Mouse (Mus musculus): ENCODE results near the gene Lxn. TPM values are rescaled to one million over a fixed set of nuclear protein-coding genes. Genes with fewer than 3 reads are reported as not detected.

Lxn gene
- polyA plus RNA-seq, 1 experiment, result 0.20 TPM

DNA sequence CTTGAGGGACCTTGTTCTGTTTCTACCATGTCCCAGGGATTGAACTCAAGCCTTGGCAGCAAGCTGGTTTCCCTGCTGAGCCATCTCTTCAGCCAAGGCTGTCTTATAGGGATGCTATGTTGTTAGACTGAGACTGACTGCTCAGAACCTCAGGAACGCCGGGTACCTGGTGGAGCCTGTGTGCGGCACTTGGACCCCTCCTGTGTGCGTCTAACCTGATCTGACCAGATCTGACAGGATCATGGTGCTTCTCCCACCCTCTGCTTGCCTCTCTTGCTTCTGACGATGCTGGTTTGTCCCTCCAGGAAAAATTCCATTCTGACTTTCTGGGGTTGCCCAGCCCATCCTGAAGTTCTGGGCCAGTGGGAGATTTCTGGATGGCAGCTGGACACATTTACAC is 2.9 kb upstream of the Lxn start:
- Histone ChIP-seq H3K9me3 (ENCODE audit: control insufficient read depth, low read length) (no peaks in the 10 kb centered on the region), H3K27me3 (ENCODE audit: control insufficient read depth) (no peaks in the 10 kb centered on the region), H3K36me3 (ENCODE audit: control insufficient read depth) (peaks cover 35% of the 10 kb centered on the region), H3K4me3 (replicated peaks) (no peak overlapping the region), H3K4me1 (ENCODE audit: control insufficient read depth) (peaks cover 20% of the 10 kb centered on the region)
- no peak for TF ChIP-seq TAL1 (IDR thresholded peaks at IDR 0.05; ENCODE audit: low read length)
- no peak for TF ChIP-seq GATA1 (IDR thresholded peaks at IDR 0.05; ENCODE audit: low read length)

DNA sequence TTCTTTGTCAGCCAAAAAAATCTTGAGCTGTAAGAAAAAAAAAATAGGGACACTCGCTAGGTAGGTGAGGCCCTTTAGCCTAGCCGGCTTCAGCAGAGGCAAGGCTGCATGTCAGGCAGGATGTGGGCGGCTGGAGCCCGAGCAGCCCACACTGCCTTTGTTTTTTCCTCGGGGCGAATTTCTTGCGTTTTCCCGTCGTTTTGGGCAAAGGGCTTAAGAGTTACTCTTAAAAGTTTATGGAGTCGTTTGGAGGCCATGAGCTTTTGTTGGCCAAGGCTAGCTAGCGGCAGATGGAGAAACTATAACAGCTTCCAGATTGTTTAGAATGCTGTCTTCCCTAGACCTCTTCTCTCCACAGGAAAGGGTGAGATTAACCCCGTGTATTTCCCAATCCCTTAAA is 725 bp downstream of the Lxn start:
- Histone ChIP-seq H3K4me3 (replicated peaks) (peak overlapping the region; percentile 64), H3K27me3 (ENCODE audit: control insufficient read depth) (no peaks in the 10 kb centered on the region), H3K4me1 (ENCODE audit: control insufficient read depth) (peaks cover 16% of the 10 kb centered on the region), H3K9me3 (ENCODE audit: control insufficient read depth, low read length) (no peaks in the 10 kb centered on the region), H3K36me3 (ENCODE audit: control insufficient read depth) (peaks cover 40% of the 10 kb centered on the region)
- TF ChIP-seq TAL1 (IDR thresholded peaks at IDR 0.05; ENCODE audit: low read length) (no peak), GATA1 (IDR thresholded peaks at IDR 0.05; ENCODE audit: low read length) (no peak)

DNA sequence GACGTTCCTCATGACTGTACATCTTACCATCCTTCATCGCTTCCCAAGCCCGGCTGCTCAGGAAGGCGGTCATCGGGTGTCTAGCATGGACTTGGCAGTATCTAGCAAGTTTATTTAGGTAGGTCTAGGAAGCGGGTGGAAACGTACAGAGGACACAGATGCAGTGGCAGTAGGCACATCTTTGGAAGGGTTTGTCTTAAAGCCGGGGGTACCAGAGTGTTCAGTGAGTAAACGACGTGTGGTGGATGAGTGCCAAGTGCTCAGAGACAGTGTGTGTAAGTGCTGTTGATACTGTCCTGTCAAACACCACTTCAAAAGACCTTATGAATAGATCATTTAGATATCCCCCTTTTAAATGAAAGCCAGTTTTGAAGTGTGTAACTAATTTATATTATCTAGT is 1.1 kb downstream of the Lxn start:
- Histone ChIP-seq H3K4me1 (ENCODE audit: control insufficient read depth) (peaks cover 16% of the 10 kb centered on the region), H3K27me3 (ENCODE audit: control insufficient read depth) (no peaks in the 10 kb centered on the region), H3K4me3 (replicated peaks) (no peak overlapping the region), H3K9me3 (ENCODE audit: control insufficient read depth, low read length) (no peaks in the 10 kb centered on the region), H3K36me3 (ENCODE audit: control insufficient read depth) (peaks cover 39% of the 10 kb centered on the region)
- TF ChIP-seq TAL1 (IDR thresholded peaks at IDR 0.05; ENCODE audit: low read length) (no peak), GATA1 (IDR thresholded peaks at IDR 0.05; ENCODE audit: low read length) (no peak)

DNA sequence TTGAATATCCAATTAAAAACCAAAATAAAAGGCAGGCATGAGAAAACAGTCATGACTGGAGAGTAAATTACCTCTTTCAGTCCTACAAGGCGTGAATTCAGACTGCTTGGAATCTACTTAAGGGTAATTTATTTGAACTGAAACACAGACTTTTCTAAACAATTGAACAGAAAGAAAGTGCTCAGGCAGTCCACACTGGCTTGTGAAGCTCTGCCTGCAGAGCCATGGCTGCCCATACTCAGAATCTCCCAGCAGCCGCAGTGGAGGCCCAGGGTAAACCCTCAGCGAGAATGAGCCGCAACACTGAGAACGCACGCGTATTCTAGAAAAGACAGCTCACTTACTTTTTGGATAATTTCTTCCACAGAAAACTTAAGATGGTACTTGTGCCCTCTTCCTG is 1.7 kb downstream of the Lxn start:
- H3K4me1 ChIP-seq (ENCODE audit: control insufficient read depth), result peaks cover 16% of the 10 kb centered on the region
- H3K4me3 ChIP-seq (replicated peaks), result no peak overlapping the region
- peaks cover 42% of the 10 kb centered on the region for H3K36me3 ChIP-seq (ENCODE audit: control insufficient read depth)
- no peaks in the 10 kb centered on the region for H3K9me3 ChIP-seq (ENCODE audit: control insufficient read depth, low read length)
- TF ChIP-seq TAL1 (IDR thresholded peaks at IDR 0.05; ENCODE audit: low read length) (no peak), GATA1 (IDR thresholded peaks at IDR 0.05; ENCODE audit: low read length) (no peak)
- no peaks in the 10 kb centered on the region for H3K27me3 ChIP-seq (ENCODE audit: control insufficient read depth)

DNA sequence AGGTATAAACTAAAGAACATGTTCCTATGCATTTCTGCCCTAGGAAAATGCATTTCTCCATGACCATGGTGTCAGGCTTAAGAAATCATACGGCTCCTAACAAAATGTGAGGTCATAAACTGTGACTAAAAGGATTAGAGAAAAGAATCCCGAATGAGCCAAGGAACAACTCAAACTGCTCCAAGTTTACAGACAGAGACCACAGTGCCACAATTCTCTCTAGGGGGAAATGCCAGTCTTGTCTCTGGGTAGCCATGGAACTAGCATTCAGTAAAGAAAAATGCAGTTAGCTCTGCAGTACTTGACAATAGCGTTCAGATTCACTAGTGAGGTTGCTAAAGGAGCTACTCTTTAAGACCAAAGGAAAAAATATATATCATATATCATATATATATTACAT is 3.8 kb downstream of the Lxn start:
- H3K9me3 ChIP-seq (ENCODE audit: control insufficient read depth, low read length), result no peaks in the 10 kb centered on the region
- peaks cover 52% of the 10 kb centered on the region for H3K36me3 ChIP-seq (ENCODE audit: control insufficient read depth)
- H3K4me1 ChIP-seq (ENCODE audit: control insufficient read depth), result peaks cover 16% of the 10 kb centered on the region
- TF ChIP-seq GATA1 (IDR thresholded peaks at IDR 0.05; ENCODE audit: low read length) (no peak), TAL1 (IDR thresholded peaks at IDR 0.05; ENCODE audit: low read length) (no peak)
- no peaks in the 10 kb centered on the region for H3K27me3 ChIP-seq (ENCODE audit: control insufficient read depth)
- H3K4me3 ChIP-seq (replicated peaks), result no peak overlapping the region

DNA sequence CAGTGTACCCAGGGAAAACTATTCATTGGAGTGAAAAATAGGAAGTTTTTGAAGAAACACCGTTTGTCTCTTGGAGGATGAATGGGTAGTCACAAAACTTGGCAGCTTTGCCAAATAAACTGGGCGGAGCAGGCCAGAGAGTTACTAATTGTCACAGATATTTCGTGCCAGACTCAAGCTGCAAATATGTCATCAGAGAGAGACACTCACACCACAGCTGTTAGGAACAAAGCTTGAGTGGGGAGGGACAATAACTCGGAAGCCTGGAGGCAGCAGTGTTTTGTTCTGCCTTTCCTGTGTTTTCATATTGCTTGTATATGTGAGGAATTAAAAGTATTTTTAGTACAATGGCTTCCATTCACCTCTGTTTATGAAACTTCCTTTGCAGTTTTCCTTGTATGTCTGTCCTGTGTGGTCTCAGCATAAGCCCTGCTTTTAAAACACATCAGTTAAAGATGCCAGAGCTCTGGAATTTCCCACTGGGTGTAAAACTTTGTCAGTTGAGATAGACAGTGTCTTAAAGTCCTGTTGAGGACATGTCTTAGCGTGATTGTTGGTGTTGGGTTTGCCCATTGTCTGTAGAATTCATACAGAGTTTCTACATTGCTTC is 13.0 kb downstream of the Lxn start:
- no peak overlapping the region for H3K4me3 ChIP-seq (replicated peaks)
- TF ChIP-seq GATA1 (IDR thresholded peaks at IDR 0.05; ENCODE audit: low read length) (no peak), TAL1 (IDR thresholded peaks at IDR 0.05; ENCODE audit: low read length) (no peak)
- no peaks in the 10 kb centered on the region for H3K9me3 ChIP-seq (ENCODE audit: control insufficient read depth, low read length)
- no peaks in the 10 kb centered on the region for H3K27me3 ChIP-seq (ENCODE audit: control insufficient read depth)
- no peaks in the 10 kb centered on the region for H3K4me1 ChIP-seq (ENCODE audit: control insufficient read depth)
- H3K36me3 ChIP-seq (ENCODE audit: control insufficient read depth), result peaks cover 79% of the 10 kb centered on the region

DNA sequence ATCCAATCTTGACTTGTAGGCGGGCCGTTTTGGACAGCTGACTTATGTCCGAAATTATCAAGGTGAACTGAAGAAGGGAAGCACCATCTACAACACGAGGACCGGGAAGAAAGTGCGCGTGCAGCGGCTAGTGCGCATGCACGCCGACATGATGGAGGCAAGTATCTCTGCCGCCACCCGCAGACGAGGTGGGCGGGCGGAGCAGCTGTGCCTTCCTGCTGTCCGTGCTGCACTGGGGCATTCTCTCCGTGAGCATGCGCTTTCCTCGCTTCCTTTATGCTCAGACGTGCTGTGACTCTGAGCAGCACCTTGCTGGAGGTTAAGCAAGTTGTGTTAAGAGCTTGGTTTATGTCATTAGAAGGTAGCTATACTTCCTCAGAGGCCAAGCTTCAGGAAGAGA is 14.1 kb downstream of the Lxn start:
- TF ChIP-seq GATA1 (IDR thresholded peaks at IDR 0.05; ENCODE audit: low read length) (no peak), TAL1 (IDR thresholded peaks at IDR 0.05; ENCODE audit: low read length) (no peak)
- Histone ChIP-seq H3K27me3 (ENCODE audit: control insufficient read depth) (no peaks in the 10 kb centered on the region), H3K4me3 (replicated peaks) (no peak overlapping the region), H3K4me1 (ENCODE audit: control insufficient read depth) (no peaks in the 10 kb centered on the region), H3K9me3 (ENCODE audit: control insufficient read depth, low read length) (no peaks in the 10 kb centered on the region), H3K36me3 (ENCODE audit: control insufficient read depth) (peaks cover 79% of the 10 kb centered on the region)

DNA sequence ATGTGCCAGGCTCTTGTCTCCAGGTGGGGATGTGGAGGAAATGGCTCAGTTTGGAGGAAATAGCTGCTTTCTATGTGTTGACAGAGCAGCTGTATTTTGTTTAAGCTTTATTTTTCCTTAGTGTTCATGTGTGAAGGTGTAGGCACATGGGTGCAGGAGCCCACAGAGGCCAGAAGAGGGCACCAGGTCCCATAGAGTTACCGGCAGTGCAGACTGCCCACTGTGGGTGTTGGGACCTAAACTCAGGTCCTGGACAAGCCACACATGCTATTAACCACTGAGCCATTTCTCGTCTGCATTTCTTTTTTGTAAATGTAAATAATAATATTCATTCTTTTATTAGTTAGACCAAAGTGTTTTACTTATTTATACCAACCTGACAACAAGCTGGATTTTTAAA is 16.6 kb downstream of the Lxn start:
- Histone ChIP-seq H3K36me3 (ENCODE audit: control insufficient read depth) (peaks cover 84% of the 10 kb centered on the region), H3K9me3 (ENCODE audit: control insufficient read depth, low read length) (no peaks in the 10 kb centered on the region), H3K4me3 (replicated peaks) (no peak overlapping the region)

DNA sequence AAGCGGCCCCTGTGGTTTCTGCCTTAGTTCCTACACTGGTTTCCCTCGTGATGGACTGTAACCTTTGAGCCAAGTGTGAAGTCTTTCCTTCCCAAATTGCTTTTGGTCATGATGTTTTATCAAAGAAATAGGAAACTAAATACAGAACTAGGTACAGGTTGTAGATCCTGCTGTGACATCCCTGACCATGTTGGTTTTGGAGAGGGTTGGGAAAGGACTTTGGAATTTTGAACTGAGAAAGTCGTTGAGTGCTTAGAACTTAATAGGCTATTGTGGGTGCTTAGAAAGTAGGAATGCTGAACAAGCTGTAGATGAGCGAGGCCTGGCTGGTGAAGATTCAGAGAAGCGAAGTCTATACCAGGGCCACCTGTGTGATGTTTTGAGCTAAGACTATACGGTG is 29.7 kb downstream of the Lxn start:
- peaks cover 13% of the 10 kb centered on the region for H3K4me1 ChIP-seq (ENCODE audit: control insufficient read depth)
- no peaks in the 10 kb centered on the region for H3K9me3 ChIP-seq (ENCODE audit: control insufficient read depth, low read length)
- peaks cover 66% of the 10 kb centered on the region for H3K36me3 ChIP-seq (ENCODE audit: control insufficient read depth)
- no peak overlapping the region for H3K4me3 ChIP-seq (replicated peaks)
- no peaks in the 10 kb centered on the region for H3K27me3 ChIP-seq (ENCODE audit: control insufficient read depth)
- TF ChIP-seq TAL1 (IDR thresholded peaks at IDR 0.05; ENCODE audit: low read length) (no peak), GATA1 (IDR thresholded peaks at IDR 0.05; ENCODE audit: low read length) (no peak)

More for the DNA sequence above, 16.6 kb downstream of the Lxn start:
- TF ChIP-seq TAL1 (IDR thresholded peaks at IDR 0.05; ENCODE audit: low read length), result no peak
- H3K27me3 ChIP-seq (ENCODE audit: control insufficient read depth), result no peaks in the 10 kb centered on the region
- no peaks in the 10 kb centered on the region for H3K4me1 ChIP-seq (ENCODE audit: control insufficient read depth)

DNA sequence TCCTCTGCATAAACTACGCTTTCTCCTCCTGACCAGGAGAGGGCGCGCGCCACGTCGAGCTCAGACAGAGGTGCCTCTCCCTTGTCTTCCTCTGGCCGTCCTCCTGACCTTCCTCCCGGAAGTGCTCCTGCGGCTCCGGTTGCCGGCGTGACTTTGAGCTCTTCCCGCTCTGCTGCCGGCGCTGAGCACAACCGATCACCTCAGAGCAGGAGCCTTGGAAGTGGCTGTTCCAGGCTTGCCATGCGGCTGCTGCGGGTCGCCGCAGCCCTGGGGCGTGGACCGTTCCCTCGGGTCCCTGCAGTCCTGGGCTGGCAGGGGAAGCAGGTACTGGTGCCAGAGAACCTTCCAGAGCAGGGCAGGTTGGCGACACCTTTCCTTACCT is 33.7 kb downstream of the Lxn start, which contains the start of gene Gfm1:
Gene Gfm1, plus strand, starts transcription at position 98 of the 382 bp plus-strand sequence.
- Histone ChIP-seq H3K4me1 (ENCODE audit: control insufficient read depth) (peaks cover 13% of the 10 kb centered on the region), H3K36me3 (ENCODE audit: control insufficient read depth) (peaks cover 31% of the 10 kb centered on the region), H3K9me3 (ENCODE audit: control insufficient read depth, low read length) (peaks cover 4% of the 10 kb centered on the region; the same call in 1 of the 2 replicates), H3K27me3 (ENCODE audit: control insufficient read depth) (no peaks in the 10 kb centered on the region), H3K4me3 (replicated peaks) (peak within 1 kb of the TSS; percentile 73)
- no peak for TF ChIP-seq GATA1 (IDR thresholded peaks at IDR 0.05; ENCODE audit: low read length)
- TF ChIP-seq TAL1 (IDR thresholded peaks at IDR 0.05; ENCODE audit: low read length), result no peak

Data from erythroblast, embryonic 14.5 days (primary cell).